Mouse (Mus musculus): ENCODE data around the gene Nkd1. TPM values are rescaled to one million over a fixed set of nuclear protein-coding genes. Genes with fewer than 3 reads are reported as not detected.

Gene Nkd1
- polyA plus RNA-seq, 1 experiment, result 21.5 TPM

DNA sequence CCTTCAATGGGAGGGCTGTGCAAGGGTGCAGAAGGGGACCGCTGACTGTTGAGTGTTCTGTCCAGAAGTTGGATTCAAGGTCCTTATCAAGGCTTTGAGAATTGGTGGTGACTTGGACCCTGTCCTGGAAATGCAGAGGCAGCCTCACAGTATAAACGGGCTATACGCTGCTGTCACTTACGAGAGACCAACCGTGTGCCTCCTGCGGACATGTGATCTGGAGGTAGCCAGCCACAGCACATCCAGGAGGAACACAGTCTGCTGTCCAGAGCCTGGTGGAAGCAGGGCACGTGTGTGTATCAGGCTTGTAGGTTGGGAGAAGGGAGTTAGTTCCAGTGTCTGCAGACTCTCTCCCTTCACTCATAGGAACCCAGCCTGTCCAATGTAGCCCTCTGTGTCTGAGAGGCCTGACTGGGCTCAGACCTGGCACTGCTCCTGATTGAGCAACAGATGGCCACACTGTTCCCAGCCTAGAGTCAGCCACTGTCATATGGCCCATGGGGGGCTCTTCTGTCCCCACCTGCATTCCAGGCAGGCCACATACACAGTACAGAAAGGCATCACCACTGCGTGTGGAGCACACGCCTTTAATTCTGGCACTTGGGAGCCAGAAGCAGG, 21.6 kb downstream of the Nkd1 start:
- Histone ChIP-seq H3K27ac (ENCODE audit: insufficient read depth, low read length) (no peak overlapping the region), H3K4me3 (replicated peaks; ENCODE audit: insufficient read depth, low read depth, low read length) (no peak overlapping the region), H3K27me3 (ENCODE audit: control insufficient read depth, insufficient read depth, low read length) (no peaks in the 10 kb centered on the region), H3K4me1 (ENCODE audit: control insufficient read depth, insufficient read depth, low read length) (no peaks in the 10 kb centered on the region)
- TF ChIP-seq POLR2A (IDR thresholded peaks at IDR 0.05; ENCODE audit: borderline replicate concordance, insufficient read depth, low read length), result no peak
- no peak for TF ChIP-seq CTCF (IDR thresholded peaks at IDR 0.05; ENCODE audit: borderline replicate concordance, insufficient read depth, low read depth, low read length)
- 45% methylated on average over 9 of the region's 9 CpGs for WGBS
- no peak for DNase-seq

GRCm38 (mm10) chr8:88544677-88545076, 23.5 kb downstream of the Nkd1 start:
- no peak overlapping the region for H3K4me3 ChIP-seq (replicated peaks; ENCODE audit: insufficient read depth, low read depth, low read length)
- no peak for DNase-seq
- no peaks in the 10 kb centered on the region for H3K27me3 ChIP-seq (ENCODE audit: control insufficient read depth, insufficient read depth, low read length)
- no peaks in the 10 kb centered on the region for H3K4me1 ChIP-seq (ENCODE audit: control insufficient read depth, insufficient read depth, low read length)
- TF ChIP-seq CTCF (IDR thresholded peaks at IDR 0.05; ENCODE audit: borderline replicate concordance, insufficient read depth, low read depth, low read length), result no peak
- no peak for TF ChIP-seq POLR2A (IDR thresholded peaks at IDR 0.05; ENCODE audit: borderline replicate concordance, insufficient read depth, low read length)
- H3K27ac ChIP-seq (ENCODE audit: insufficient read depth, low read length), result no peak overlapping the region
- WGBS, result 83% methylated on average over 4 of the region's 4 CpGs

- H3K4me3 ChIP-seq (replicated peaks; ENCODE audit: insufficient read depth, low read depth, low read length), result no peak overlapping the region
- WGBS, result 98% methylated on average over 7 of the region's 7 CpGs
- no peaks in the 10 kb centered on the region for H3K4me1 ChIP-seq (ENCODE audit: control insufficient read depth, insufficient read depth, low read length)
- H3K27ac ChIP-seq (ENCODE audit: insufficient read depth, low read length), result no peak overlapping the region
- TF ChIP-seq POLR2A (IDR thresholded peaks at IDR 0.05; ENCODE audit: borderline replicate concordance, insufficient read depth, low read length) (no peak), CTCF (IDR thresholded peaks at IDR 0.05; ENCODE audit: borderline replicate concordance, insufficient read depth, low read depth, low read length) (no peak)
- no peaks in the 10 kb centered on the region for H3K27me3 ChIP-seq (ENCODE audit: control insufficient read depth, insufficient read depth, low read length)
- no peak for DNase-seq
Measured at GRCm38 (mm10) chr8:88545441-88545840, 24.3 kb downstream of the Nkd1 start.

DNA sequence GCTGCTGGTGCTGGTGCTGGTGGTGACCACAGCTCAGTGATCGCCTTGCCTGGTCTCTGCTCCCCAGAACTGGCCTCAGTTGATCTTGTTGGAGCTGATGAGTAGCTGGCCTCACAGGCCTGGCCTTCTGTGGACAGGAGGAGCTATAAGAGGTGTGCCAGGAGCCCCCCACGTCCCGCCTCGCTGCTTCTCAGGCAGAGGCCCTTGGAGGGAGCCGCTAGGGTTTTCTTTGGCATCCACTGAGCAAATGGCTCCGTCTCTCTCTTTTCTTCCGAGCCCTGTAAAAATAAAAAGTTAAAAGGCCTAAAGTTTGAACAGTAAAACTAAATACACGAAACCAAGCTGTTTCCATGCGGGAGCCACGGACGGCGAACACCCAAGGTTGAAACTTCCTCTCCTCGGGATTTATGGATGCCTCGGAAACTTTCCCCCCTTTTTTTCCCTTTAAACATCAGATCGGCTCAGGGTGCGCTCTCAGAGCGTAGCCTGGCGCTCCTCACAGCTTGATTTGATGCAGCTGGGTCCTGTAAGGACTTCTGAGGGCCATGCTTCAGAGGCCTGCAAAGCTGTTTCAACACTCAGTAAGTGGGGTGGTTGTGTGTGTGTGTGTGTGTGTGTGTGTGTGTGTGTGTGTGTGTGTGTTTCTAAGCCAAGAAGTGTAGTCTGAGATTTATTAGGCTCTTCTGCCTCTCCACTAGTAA, 25.0 kb downstream of the Nkd1 start:
- Histone ChIP-seq H3K27ac (ENCODE audit: insufficient read depth, low read length) (no peak overlapping the region), H3K4me1 (ENCODE audit: control insufficient read depth, insufficient read depth, low read length) (no peaks in the 10 kb centered on the region; the same call in 1 of the 2 replicates), H3K4me3 (replicated peaks; ENCODE audit: insufficient read depth, low read depth, low read length) (no peak overlapping the region), H3K27me3 (ENCODE audit: control insufficient read depth, insufficient read depth, low read length) (no peaks in the 10 kb centered on the region)
- TF ChIP-seq POLR2A (IDR thresholded peaks at IDR 0.05; ENCODE audit: borderline replicate concordance, insufficient read depth, low read length) (no peak), CTCF (IDR thresholded peaks at IDR 0.05; ENCODE audit: borderline replicate concordance, insufficient read depth, low read depth, low read length) (no peak)
- WGBS, result 77% methylated on average over 18 of the region's 18 CpGs
- no peak for DNase-seq

- no peak overlapping the region for H3K27ac ChIP-seq (ENCODE audit: insufficient read depth, low read length)
- TF ChIP-seq POLR2A (IDR thresholded peaks at IDR 0.05; ENCODE audit: borderline replicate concordance, insufficient read depth, low read length) (no peak), CTCF (IDR thresholded peaks at IDR 0.05; ENCODE audit: borderline replicate concordance, insufficient read depth, low read depth, low read length) (no peak)
- DNase-seq, result no peak
- no peak overlapping the region for H3K4me3 ChIP-seq (replicated peaks; ENCODE audit: insufficient read depth, low read depth, low read length)
- 45% methylated on average over 4 of the region's 4 CpGs for WGBS
- H3K4me1 ChIP-seq (ENCODE audit: control insufficient read depth, insufficient read depth, low read length), result no peaks in the 10 kb centered on the region; the same call in 1 of the 2 replicates
- no peaks in the 10 kb centered on the region for H3K27me3 ChIP-seq (ENCODE audit: control insufficient read depth, insufficient read depth, low read length)
Measured at GRCm38 (mm10) chr8:88555669-88556068, 34.5 kb downstream of the Nkd1 start.

DNA sequence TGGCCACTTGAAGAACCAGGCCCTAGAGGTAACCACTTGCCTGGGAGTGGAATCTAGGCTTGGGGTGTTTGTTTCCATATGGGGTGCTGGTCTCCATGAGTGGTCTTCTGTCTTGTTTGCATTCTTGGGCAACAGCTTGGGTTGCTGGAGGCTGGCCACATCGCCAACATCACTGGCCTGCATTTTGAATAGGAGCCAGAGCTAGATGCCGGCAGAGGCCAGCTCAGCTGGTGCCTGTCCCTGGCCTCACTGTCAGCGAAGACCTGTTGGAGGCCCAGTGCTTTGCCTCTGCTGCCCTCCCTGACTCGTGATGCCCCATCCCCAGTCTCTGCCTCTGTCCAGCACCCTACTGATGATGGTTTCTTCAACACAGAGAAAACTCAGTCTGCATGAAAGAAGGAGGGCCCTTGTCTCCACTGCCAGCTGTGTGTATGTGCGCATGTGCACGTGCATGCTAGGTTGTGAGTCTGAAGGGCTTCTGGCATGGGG, 38.9 kb downstream of the Nkd1 start:
- Histone ChIP-seq H3K27me3 (ENCODE audit: control insufficient read depth, insufficient read depth, low read length) (no peaks in the 10 kb centered on the region), H3K4me1 (ENCODE audit: control insufficient read depth, insufficient read depth, low read length) (no peaks in the 10 kb centered on the region), H3K4me3 (replicated peaks; ENCODE audit: insufficient read depth, low read depth, low read length) (no peak overlapping the region), H3K27ac (ENCODE audit: insufficient read depth, low read length) (no peak overlapping the region)
- no peak for DNase-seq
- 54% methylated on average over 6 of the region's 6 CpGs for WGBS
- TF ChIP-seq POLR2A (IDR thresholded peaks at IDR 0.05; ENCODE audit: borderline replicate concordance, insufficient read depth, low read length) (no peak), CTCF (IDR thresholded peaks at IDR 0.05; ENCODE audit: borderline replicate concordance, insufficient read depth, low read depth, low read length) (no peak)

DNA sequence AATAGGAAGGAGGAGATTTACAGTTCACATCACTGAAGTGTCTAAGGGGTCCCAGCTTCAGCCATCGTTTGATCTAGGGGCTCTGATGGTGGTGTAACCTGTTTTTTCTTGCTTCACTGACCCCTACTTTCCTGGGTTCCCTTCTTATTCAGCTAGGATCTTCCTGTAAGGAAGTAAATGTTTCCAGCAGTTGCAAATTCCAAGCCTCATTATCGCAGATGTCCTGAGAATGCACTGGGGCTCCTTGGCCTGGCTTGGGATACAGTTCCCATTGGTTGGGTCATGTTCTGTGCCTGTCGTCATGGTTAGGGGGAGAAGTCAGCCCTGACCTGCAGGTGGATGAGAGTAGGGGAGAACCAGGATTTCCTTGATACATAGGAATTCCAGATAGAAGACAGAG, 40.2 kb downstream of the Nkd1 start:
- Histone ChIP-seq H3K27me3 (ENCODE audit: control insufficient read depth, insufficient read depth, low read length) (no peaks in the 10 kb centered on the region), H3K27ac (ENCODE audit: insufficient read depth, low read length) (no peak overlapping the region), H3K4me3 (replicated peaks; ENCODE audit: insufficient read depth, low read depth, low read length) (no peak overlapping the region), H3K4me1 (ENCODE audit: control insufficient read depth, insufficient read depth, low read length) (peaks cover 5% of the 10 kb centered on the region)
- 70% methylated on average over 3 of the region's 3 CpGs for WGBS
- no peak for TF ChIP-seq CTCF (IDR thresholded peaks at IDR 0.05; ENCODE audit: borderline replicate concordance, insufficient read depth, low read depth, low read length)
- TF ChIP-seq POLR2A (IDR thresholded peaks at IDR 0.05; ENCODE audit: borderline replicate concordance, insufficient read depth, low read length), result no peak
- no peak for DNase-seq
